Mouse (Mus musculus) C3H10T1/2 (cell line): Measurements from ENCODE around the gene Gorasp2. TPM values are rescaled to one million over a fixed set of nuclear protein-coding genes. Genes with fewer than 3 reads are reported as not detected.

Source experiments
- polyA plus RNA-seq, 2 experiments: library from polyadenylated mRNA; unstranded; fragments of >200 nt; fragmentation: generic; extraction: Trizol; gene quantifications; one replicate each; pipeline ENCODE4 v1.2.1; 2012; ENCODE audit warnings: missing spikeins in 2 of 2

Gorasp2 gene
- polyA plus RNA-seq, result 10 to 100 TPM; 70.4 to 90.4 TPM

GRCm38 (mm10) chr2:70660887-70661714 lies at the start of gene Gorasp2:
Gene Gorasp2 (plus strand): TSS chr2:70661576.

DNA sequence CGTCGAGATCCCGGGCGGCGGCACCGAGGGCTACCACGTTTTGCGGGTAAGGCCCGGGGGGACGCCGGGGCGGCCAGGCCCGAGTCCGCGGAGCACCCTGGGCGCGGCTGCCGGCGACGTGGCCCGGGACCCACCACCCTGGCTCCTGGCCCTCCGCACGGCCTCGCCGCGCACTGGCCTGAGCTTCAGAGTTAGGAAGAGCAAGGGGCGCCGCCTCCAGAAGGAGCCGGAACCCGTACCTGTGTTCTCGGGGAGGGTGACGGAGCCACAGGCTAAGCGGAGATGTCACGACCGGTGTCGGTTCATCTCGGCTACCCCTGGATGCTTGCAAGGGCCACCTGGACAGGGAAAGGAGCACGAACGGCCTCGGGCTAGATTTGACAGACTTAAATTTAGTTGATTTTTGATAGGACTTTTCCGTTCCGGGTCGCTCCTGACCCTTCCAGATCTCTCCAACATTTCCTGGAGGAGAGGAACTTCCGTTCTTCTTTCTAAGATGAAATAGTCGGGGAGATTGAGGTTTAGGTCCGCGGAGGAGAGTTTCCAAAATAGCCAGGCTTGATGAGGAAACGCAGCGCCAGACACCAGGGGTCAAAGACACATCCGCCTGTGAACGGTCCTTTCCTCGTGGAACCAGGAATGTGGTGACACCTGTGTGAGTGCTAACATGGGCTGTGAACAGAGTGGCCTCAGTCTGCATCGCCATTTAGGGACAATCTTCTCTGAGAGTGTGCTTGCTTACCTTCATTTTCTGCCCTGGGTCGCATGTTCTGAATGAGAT lies 529 bp downstream of the Gorasp2 start, which contains the start of gene Gm26558:
Gene Gm26558 (minus strand): TSS at position 394 of the 781 bp plus-strand sequence.

Other genes with a start within 250 kb of the Gorasp2 start
- not detected for gene Sp5, start 186.7 kb upstream of the Gorasp2 start, polyA plus RNA-seq
- gene Erich2, start 152.8 kb upstream of the Gorasp2 start, polyA plus RNA-seq, result under 1 TPM; 0.34 to 0.80 TPM
- gene Gad1, start 108.5 kb upstream of the Gorasp2 start, polyA plus RNA-seq, result not detected
- 1 to 10 TPM in 1 of 2 experiments, under 1 TPM in 1; 0.76 to 1.6 TPM for gene Gm26558, start 532 bp downstream of the Gorasp2 start, polyA plus RNA-seq
- 1 to 10 TPM in 1 of 2 experiments, under 1 TPM in 1; 0.57 to 5.8 TPM for gene Tlk1, start 164.2 kb downstream of the Gorasp2 start, polyA plus RNA-seq